Mouse (Mus musculus) heart, embryonic 15.5 days (tissue): Measurements from ENCODE around the gene Fmnl2. TPM values are rescaled to one million over a fixed set of nuclear protein-coding genes. Genes with fewer than 3 reads are reported as not detected.
A peak's percentile ranks its signal among the peaks of the same experiment; 100 is the strongest.

Experiments
- ATAC-seq: fragments of 200-750 bp; cut with Nextera tagmentation; replicated peaks from 2 replicates; pipeline ENCODE4 v1.8.0; 2017; ENCODE audit warnings: low read depth, moderate TSS enrichment; ENCODE audit not compliant: insufficient number of reproducible peaks, insufficient read depth, low FRiP score
- H3K27ac ChIP-seq: fragments of 300-500 bp; sonication (generic); 2 replicates; pipeline ENCODE4 v1.5.1; 2015; ENCODE audit warnings: mild to moderate bottlenecking, inconsistent platforms
- H3K27me3 ChIP-seq: fragments of 300-500 bp; sonication (generic); 2 replicates; pipeline ENCODE4 v1.6.1; 2015; ENCODE audit warnings: inconsistent platforms
- H3K36me3 ChIP-seq: fragments of 300-500 bp; sonication (generic); 2 replicates; pipeline ENCODE4 v1.6.1; 2015; ENCODE audit warnings: mild to moderate bottlenecking, inconsistent platforms
- H3K4me1 ChIP-seq: fragments of 300-500 bp; sonication (generic); replicated peaks from 2 replicates; pipeline ENCODE4 v1.6.1; 2015; ENCODE audit warnings: inconsistent platforms
- H3K4me2 ChIP-seq: fragments of 300-500 bp; sonication (generic); 2 replicates; pipeline ENCODE4 v1.6.1; 2015; ENCODE audit warnings: inconsistent platforms, mild to moderate bottlenecking, moderate library complexity
- H3K4me3 ChIP-seq: fragments of 300-500 bp; sonication (generic); 2 replicates; pipeline ENCODE4 v1.5.1; 2015; ENCODE audit warnings: mild to moderate bottlenecking, inconsistent platforms
- H3K9ac ChIP-seq: fragments of 300-500 bp; sonication (generic); 2 replicates; pipeline ENCODE4 v1.6.1; 2015; ENCODE audit warnings: mild to moderate bottlenecking, inconsistent platforms
- H3K9me3 ChIP-seq: fragments of 300-500 bp; sonication (generic); replicated peaks from 2 replicates; pipeline ENCODE4 v1.6.1; 2016; ENCODE audit warnings: inconsistent platforms
- WGBS: fragments of 180-500 bp; shearing (Covaris S2); methylation state at CpG from one replicate; pipeline ENCODE4 v1.1.7; 2015; ENCODE audit warnings: mixed read lengths; 5-methylcytosine and 5-hydroxymethylcytosine counted together
- polyA plus RNA-seq: library from polyadenylated mRNA; unstranded; fragments of >200 nt; fragmentation: Nextera tagmentation; extraction: Ambion mirVana; gene quantifications from 2 replicates; pipeline ENCODE4 v1.2.1, GENCODE M21; 2015

The Fmnl2 gene
- polyA plus RNA-seq, 1 experiment from 2014 or later: 1.0 TPM

DNA sequence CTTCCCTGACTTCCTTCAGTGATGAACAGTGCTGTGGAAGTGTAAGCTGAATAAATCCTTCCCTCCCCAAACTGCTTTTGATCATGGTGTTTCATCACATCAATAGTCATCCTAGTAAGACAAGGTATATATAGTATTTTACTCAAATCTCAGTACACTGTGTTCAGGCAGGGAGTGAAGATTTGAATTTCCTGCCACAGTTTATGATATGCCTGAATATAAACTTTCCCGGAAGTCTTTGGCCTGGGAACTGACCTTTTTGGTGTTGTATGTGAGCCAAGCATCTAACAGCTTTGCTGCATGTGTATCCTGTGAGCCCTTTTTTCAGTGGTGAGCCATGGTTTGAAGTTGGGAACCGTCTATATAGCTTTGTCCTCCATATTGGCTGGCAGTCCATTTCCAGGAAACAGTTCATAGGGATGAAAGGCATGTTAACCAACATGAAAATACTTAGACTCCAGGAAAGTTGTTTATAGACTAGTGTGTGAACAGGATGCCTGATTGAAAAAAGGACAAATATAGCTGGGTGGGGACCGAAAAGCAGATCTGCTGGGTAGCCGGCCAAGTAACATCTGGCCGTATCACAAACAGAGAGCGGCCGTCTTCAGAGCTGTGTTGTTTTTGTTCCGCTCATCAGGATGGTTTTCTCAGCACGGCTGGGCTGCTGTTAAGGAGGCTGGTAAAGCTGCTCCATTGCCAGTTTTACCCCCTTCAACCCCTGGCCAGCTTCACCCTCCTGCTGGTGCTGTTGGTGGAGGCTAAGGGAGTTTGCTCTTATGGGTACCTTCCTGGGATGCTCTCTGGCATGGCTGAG lies 133.4 kb downstream of the Fmnl2 start:
- H3K4me1 ChIP-seq: 0 out of 2 replicates have a peak, but pooled peaks cover 7% of the 10 kb centered on the region
- H3K4me3 ChIP-seq: no peak overlapping the region
- H3K27ac ChIP-seq: peak overlapping the region; percentile 56
- no peak overlapping the region for H3K9ac ChIP-seq
- 0 out of 2 replicates have a peak overlapping the region, but pooled peaks have one; percentile 3 for H3K4me2 ChIP-seq
- H3K27me3 ChIP-seq: no peaks in the 10 kb centered on the region
- no peak for ATAC-seq
- H3K36me3 ChIP-seq: no peaks in the 10 kb centered on the region
- H3K9me3 ChIP-seq: no peaks in the 10 kb centered on the region
- WGBS: 59% methylated on average over 9 of the region's 9 CpGs

DNA sequence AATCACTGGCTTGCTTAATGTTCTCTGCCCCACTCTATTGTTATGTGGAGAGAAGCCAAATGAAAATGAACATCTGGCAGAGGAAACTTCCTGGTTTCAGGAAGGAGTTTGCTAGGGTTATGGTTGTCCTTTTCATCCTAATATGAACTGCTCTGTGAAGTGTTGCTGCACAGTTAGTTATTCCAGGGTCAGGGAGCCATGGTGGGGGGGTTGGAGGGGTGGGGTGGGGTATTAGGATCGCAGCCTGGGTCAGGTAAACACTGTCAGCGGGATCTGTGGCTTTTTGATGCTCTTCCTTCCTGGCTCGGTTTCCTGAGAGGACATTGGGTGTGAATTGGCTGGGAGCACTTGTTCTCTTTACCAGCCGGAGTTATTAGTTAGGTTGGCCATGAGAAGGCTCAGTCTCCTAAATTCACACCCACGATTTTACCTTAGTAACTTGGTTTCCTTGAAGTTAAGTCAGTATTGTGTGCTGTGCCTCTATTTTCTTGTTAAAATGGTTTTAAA lies 134.1 kb downstream of the Fmnl2 start:
- WGBS: 58% methylated on average over 5 of the region's 5 CpGs
- H3K9me3 ChIP-seq: no peaks in the 10 kb centered on the region
- H3K4me2 ChIP-seq: peak overlapping the region; percentile 3; the same call in 1 of the 2 replicates
- ATAC-seq: no peak
- H3K4me3 ChIP-seq: no peak overlapping the region
- no peaks in the 10 kb centered on the region for H3K27me3 ChIP-seq
- H3K9ac ChIP-seq: no peak overlapping the region
- H3K4me1 ChIP-seq: 0 out of 2 replicates have a peak, but pooled peaks cover 7% of the 10 kb centered on the region
- no peaks in the 10 kb centered on the region for H3K36me3 ChIP-seq
- peak overlapping the region; percentile 56 for H3K27ac ChIP-seq

DNA sequence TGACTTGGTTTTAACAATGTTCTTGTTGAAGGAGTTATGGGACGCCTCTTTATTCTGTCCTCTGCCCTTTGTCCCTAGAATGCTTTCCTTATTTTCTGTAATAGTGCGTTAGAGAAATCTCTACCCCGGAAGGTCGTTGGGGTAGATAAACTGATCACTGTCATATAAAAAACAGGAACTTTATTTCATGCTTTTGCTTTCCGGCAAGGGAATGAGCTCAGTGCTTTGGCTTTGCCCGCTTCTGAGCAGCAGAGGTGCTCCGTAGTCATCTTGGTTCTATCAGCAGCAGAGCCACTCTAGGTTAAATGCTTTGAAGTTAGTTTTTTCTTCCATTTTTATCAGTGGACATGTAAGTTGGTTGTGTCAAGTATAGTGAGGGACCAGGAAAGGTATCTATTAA lies 135.6 kb downstream of the Fmnl2 start:
- Histone ChIP-seq H3K27ac (no peak overlapping the region), H3K9me3 (no peaks in the 10 kb centered on the region), H3K27me3 (no peaks in the 10 kb centered on the region), H3K9ac (no peak overlapping the region), H3K4me3 (no peak overlapping the region), H3K36me3 (no peaks in the 10 kb centered on the region), H3K4me2 (no peak overlapping the region), H3K4me1 (0 out of 2 replicates have a peak, but pooled peaks cover 5% of the 10 kb centered on the region)
- ATAC-seq: no peak
- WGBS: 78% methylated on average over 7 of the region's 7 CpGs

DNA sequence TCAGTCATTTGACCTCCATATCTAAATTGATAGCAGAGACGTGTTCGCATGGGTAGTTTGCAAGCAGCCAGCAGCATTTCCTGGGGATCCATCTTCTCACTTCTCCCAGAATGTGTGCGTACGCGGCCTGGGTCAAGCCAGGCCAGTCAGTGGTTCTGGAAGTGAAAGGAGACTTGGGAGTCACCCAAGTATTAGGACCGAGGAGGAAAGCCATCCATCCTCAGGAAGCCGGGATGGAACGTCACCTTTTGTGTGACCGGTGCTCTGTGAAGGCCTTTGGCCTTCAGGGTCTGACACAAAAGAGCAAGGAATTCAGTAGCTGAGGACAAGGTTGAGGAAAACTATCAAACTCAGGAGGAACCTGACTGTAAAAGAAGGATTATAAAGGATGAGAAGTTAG lies 136.9 kb downstream of the Fmnl2 start:
- no peaks in the 10 kb centered on the region for H3K36me3 ChIP-seq
- H3K4me2 ChIP-seq: no peak overlapping the region
- no peaks in the 10 kb centered on the region for H3K27me3 ChIP-seq
- no peaks in the 10 kb centered on the region for H3K9me3 ChIP-seq
- WGBS: 72% methylated on average over 9 of the region's 9 CpGs
- 0 out of 2 replicates have a peak, but pooled peaks cover 5% of the 10 kb centered on the region for H3K4me1 ChIP-seq
- no peak overlapping the region for H3K9ac ChIP-seq
- no peak overlapping the region for H3K27ac ChIP-seq
- H3K4me3 ChIP-seq: no peak overlapping the region
- ATAC-seq: no peak

DNA sequence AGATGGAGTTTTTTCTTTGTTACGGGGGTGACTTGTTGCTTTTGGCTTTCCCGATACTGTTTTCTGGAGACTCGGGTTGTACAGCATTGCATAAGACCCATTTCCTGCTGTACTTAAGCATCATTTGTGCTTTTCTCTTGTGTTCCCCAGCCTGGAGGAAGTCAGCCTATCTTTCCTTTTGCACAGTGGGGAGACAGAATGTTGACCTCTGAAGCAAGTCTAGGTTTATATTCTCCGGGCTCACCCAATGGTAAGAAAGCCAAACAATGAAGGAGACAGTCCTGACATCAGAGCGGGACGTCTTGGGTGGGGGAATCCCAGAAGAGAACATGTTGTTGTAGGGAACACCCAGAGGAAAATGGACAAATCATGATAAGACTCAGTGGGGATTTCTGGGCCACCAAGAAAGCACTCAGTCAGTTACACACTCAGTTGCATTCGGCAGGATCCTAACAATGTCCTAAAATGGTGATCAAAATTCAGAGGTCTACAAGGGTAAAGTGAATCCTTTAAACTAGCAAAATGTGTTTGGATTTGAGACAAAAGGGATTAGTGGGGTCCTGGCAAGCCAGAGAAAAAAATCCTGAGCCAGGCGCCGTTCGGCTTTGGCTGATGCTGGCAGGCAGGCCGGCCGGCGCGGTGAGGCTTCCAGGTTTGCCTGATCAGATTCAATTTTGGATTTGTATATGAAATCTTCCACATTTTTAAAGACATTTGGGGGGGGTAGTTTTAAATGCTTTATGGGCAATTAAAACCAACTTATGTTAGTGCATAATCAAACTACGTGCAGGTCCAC lies 140.5 kb downstream of the Fmnl2 start:
- Histone ChIP-seq H3K27ac (no peak overlapping the region), H3K9me3 (no peaks in the 10 kb centered on the region), H3K4me2 (no peak overlapping the region), H3K9ac (no peak overlapping the region), H3K36me3 (no peaks in the 10 kb centered on the region), H3K27me3 (no peaks in the 10 kb centered on the region), H3K4me1 (no peaks in the 10 kb centered on the region), H3K4me3 (no peak overlapping the region)
- WGBS: 70% methylated on average over 15 of the region's 15 CpGs
- ATAC-seq: no peak

DNA sequence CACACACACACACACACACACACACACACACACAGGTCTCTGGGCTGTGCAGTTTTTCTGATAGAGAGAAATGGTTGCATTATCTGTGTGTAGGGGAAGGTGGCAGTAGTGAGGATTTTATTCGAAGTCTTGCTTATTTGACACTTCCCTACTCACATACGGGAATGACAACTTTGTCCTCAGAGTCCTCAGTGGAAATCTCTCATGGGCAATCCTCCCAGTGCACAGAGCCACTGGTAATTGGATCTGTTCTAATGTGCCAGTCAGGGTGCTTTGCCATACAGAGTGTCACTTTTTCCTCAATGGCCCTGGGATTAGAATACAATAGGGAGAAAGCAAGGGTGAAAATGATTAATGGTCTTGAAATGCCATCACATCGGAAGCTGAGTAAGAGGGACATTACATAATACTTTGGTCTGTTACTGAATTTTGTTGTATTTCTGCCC lies 141.9 kb downstream of the Fmnl2 start:
- no peak overlapping the region for H3K4me3 ChIP-seq
- H3K36me3 ChIP-seq: no peaks in the 10 kb centered on the region
- H3K9ac ChIP-seq: no peak overlapping the region
- H3K27ac ChIP-seq: no peak overlapping the region
- no peak for ATAC-seq
- no peaks in the 10 kb centered on the region for H3K9me3 ChIP-seq
- H3K4me1 ChIP-seq: no peaks in the 10 kb centered on the region
- H3K27me3 ChIP-seq: no peaks in the 10 kb centered on the region
- H3K4me2 ChIP-seq: no peak overlapping the region
- 40% methylated on average over 3 of the region's 3 CpGs for WGBS

DNA sequence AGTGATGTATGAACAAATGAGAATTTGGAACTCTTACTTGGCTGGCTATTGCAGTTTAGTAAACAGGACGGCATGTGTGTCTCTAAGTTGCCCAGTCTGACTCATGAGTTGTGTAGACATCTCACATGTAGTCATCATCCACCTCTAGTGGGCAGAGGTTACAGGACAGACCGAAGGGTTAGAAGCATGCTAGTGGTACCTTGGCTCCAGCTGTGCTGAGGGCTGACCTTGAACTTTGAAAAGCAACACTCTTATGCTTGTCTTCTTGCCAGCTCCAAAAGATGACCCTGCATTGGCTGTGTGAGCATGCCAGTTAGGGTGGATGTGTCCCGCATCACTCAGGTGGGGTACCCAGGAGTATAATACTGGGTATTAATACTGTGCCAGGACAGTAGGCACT lies 142.8 kb downstream of the Fmnl2 start:
- Histone ChIP-seq H3K9me3 (no peaks in the 10 kb centered on the region), H3K4me3 (no peak overlapping the region), H3K4me2 (no peak overlapping the region), H3K27me3 (no peaks in the 10 kb centered on the region), H3K36me3 (no peaks in the 10 kb centered on the region), H3K4me1 (no peaks in the 10 kb centered on the region), H3K27ac (no peak overlapping the region), H3K9ac (no peak overlapping the region)
- no peak for ATAC-seq
- 88% methylated on average over 3 of the region's 3 CpGs for WGBS

DNA sequence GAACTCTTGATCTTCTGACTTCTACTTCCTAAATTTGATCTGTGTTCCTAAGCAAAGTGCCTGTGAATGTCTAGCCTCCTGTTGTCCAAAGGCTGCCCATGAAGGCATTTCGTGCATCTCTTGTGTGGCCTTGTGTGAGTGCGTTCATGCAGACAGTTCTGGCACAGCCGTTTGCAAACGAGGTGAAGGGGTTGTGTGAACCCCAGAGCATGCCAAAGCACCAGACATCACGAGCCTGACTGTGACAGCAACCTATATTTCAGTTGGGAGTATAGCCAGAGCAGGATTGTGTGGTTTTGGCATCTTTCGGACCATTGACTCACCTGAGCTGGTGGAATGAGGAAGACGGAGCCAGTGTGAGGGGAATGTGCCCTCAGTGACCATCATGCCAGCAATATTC lies 148.5 kb downstream of the Fmnl2 start:
- H3K36me3 ChIP-seq: no peaks in the 10 kb centered on the region
- H3K4me1 ChIP-seq: 0 out of 2 replicates have a peak, but pooled peaks cover 5% of the 10 kb centered on the region
- no peak overlapping the region for H3K4me2 ChIP-seq
- no peaks in the 10 kb centered on the region for H3K9me3 ChIP-seq
- H3K27ac ChIP-seq: no peak overlapping the region
- H3K27me3 ChIP-seq: no peaks in the 10 kb centered on the region
- no peak for ATAC-seq
- 82% methylated on average over 7 of the region's 7 CpGs for WGBS
- no peak overlapping the region for H3K4me3 ChIP-seq
- no peak overlapping the region for H3K9ac ChIP-seq

DNA sequence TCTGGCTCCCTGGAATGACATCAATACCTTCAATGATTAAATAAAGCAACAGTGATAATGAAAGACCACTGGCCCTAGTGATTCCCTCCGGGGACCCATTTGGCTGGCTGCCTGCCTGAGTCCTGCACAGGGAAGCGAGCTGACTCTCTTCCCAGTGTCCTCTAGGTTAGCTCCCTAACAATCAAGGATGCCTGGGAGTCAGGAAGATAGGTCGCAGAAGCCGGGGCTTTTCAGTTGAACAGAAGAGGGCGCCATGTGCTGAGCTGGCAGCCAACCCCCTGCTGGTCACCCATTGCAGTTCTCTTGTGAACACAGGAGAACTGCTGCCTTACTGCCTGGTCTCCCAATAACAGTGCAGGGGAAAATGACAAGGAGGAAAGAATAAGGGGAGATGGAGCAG lies 149.5 kb downstream of the Fmnl2 start:
- Histone ChIP-seq H3K4me3 (no peak overlapping the region), H3K9ac (no peak overlapping the region), H3K27ac (no peak overlapping the region), H3K36me3 (no peaks in the 10 kb centered on the region), H3K9me3 (no peaks in the 10 kb centered on the region), H3K4me2 (no peak overlapping the region), H3K4me1 (0 out of 2 replicates have a peak, but pooled peaks cover 5% of the 10 kb centered on the region), H3K27me3 (no peaks in the 10 kb centered on the region)
- no peak for ATAC-seq
- 15% methylated on average over 5 of the region's 5 CpGs for WGBS

DNA sequence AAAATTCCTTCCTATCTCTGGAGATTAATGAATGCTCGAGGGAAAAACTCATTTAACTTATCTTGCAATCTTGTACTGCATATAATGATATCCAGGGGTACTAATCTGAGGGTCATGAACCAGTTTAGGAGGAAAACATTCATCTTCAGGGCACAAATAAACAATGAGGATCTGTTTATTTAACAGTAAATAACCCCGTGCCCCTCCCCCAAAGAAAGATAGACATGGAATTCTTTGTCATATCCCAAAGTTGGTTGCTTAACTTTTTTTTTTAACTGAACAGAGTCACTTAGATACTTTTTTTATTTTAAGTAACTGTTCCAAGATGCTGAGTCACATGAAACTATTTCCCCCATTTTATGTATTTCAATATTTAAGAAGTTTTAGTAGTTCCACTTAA lies 155.4 kb downstream of the Fmnl2 start:
- Histone ChIP-seq H3K27me3 (no peaks in the 10 kb centered on the region), H3K9me3 (no peaks in the 10 kb centered on the region), H3K27ac (no peak overlapping the region), H3K4me1 (peaks cover 3% of the 10 kb centered on the region), H3K36me3 (no peaks in the 10 kb centered on the region), H3K4me3 (no peak overlapping the region), H3K9ac (no peak overlapping the region), H3K4me2 (no peak overlapping the region)
- ATAC-seq: no peak
- WGBS: 29% methylated on average over 2 of the region's 2 CpGs

DNA sequence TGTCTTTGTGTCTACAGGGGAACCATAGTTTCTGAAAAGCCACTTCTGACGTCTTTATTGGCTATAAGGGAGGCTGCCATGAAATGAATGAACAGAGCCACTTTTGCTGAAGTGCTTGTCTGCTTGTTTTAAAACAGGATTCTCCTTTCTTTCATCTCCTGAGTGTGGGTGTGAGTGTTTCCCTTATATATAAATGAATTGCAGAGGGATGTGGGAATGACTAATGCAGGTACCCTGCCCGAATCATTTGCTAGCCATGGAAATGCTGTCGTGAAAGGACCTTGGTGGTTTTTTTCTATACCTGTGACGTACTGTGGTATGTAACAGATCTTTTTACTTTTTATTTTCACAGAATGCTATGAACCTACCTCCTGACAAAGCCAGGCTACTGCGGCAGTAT lies 156.8 kb downstream of the Fmnl2 start:
- Histone ChIP-seq H3K9ac (no peak overlapping the region), H3K4me1 (peaks cover 3% of the 10 kb centered on the region), H3K4me3 (no peak overlapping the region), H3K36me3 (no peaks in the 10 kb centered on the region), H3K27ac (no peak overlapping the region), H3K4me2 (no peak overlapping the region), H3K27me3 (no peaks in the 10 kb centered on the region), H3K9me3 (no peaks in the 10 kb centered on the region)
- no peak for ATAC-seq
- 71% methylated on average over 5 of the region's 5 CpGs for WGBS
